8 mouse cellular contexts compared by ENCODE assay signal in genomic region chr8:83443052-83443400, GRCm38 (mm10). TPM values are rescaled to one million over a fixed set of nuclear protein-coding genes. Genes with fewer than 3 reads are reported as not detected.
DNase-seq lines count a peak whose midpoint lies in the region; ATAC-seq lines count a peak whose summit lies in the region.

No protein-coding gene starts in this region.

- H3K9me3 ChIP-seq in forebrain, embryonic 14.5 days (replicated peaks; ENCODE audit: control insufficient read depth, low read length), result no peaks in the 10 kb centered on the region
- no peaks in the 10 kb centered on the region for H3K9me3 ChIP-seq in liver, embryonic 12.5 days (replicated peaks)

- H3K27ac ChIP-seq in forebrain, embryonic 14.5 days (ENCODE audit: low read depth, low read length), result peak overlapping the region; percentile 93
- peak overlapping the region; percentile 96; the same call in 1 of the 2 replicates for H3K27ac ChIP-seq in liver, embryonic 12.5 days

- peaks cover under 1% of the 10 kb centered on the region; the same call in 1 of the 2 replicates for H3K36me3 ChIP-seq in forebrain, embryonic 14.5 days (ENCODE audit: control insufficient read depth, insufficient read depth, low read length)
- peaks cover 10% of the 10 kb centered on the region for H3K36me3 ChIP-seq in liver, embryonic 12.5 days

- peak overlapping the region; percentile 60 for H3K4me2 ChIP-seq in forebrain, embryonic 14.5 days (ENCODE audit: low read length)
- peak overlapping the region; percentile 84 for H3K4me2 ChIP-seq in liver, embryonic 12.5 days

- WGBS in forebrain, embryonic 14.5 days, result 27% methylated on average over 5 of the region's 5 CpGs
- 39% methylated on average over 5 of the region's 5 CpGs for WGBS in liver, embryonic 12.5 days (ENCODE audit: insufficient replicate concordance)

- DNase-seq in frontal cortex, postnatal 25 days (ENCODE audit: low spot score in 2 of 2), result no peak
- DNase-seq in A20 (ENCODE audit: low read depth, low spot score), result peak; percentile 6
- DNase-seq in forebrain, embryonic 14.5 days (ENCODE audit: low spot score), result no peak
- no peak for DNase-seq in spleen, postnatal 10 days (ENCODE audit: low spot score in 2 of 2)
- DNase-seq in embryo, embryonic 9.5 days (ENCODE audit: extremely low spot score), result no peak

- H3K27me3 ChIP-seq in forebrain, embryonic 14.5 days (replicated peaks; ENCODE audit: control insufficient read depth, insufficient read depth, low read length), result no peaks in the 10 kb centered on the region
- H3K27me3 ChIP-seq in liver, embryonic 12.5 days (replicated peaks), result no peaks in the 10 kb centered on the region

- peaks cover 11% of the 10 kb centered on the region for H3K4me1 ChIP-seq in forebrain, embryonic 14.5 days (ENCODE audit: control insufficient read depth, insufficient read depth, low read length)
- H3K4me1 ChIP-seq in liver, embryonic 12.5 days, result peaks cover 35% of the 10 kb centered on the region

- peak; percentile 14; the same call in 1 of the 2 replicates for ATAC-seq in frontal cortex, adult (ENCODE audit: low TSS enrichment)
- ATAC-seq in forebrain, embryonic 14.5 days, result no peak
- no peak for ATAC-seq in liver, embryonic 12.5 days
- ATAC-seq in erythroid progenitor cell, adult 5-6 weeks (replicated peaks; ENCODE audit: low FRiP score, poor library complexity, severe bottlenecking), result no peak

- H3K4me3 ChIP-seq in forebrain, embryonic 14.5 days (ENCODE audit: low read depth, low read length), result peak overlapping the region; percentile 84
- H3K4me3 ChIP-seq in liver, embryonic 12.5 days, result peak overlapping the region; percentile 94

- H3K9ac ChIP-seq in forebrain, embryonic 14.5 days (ENCODE audit: low read length), result peak overlapping the region; percentile 68
- 0 out of 2 replicates have a peak overlapping the region, but pooled peaks have one; percentile 52 for H3K9ac ChIP-seq in liver, embryonic 12.5 days

RNA-seq across cellular contexts. Expression of gene Scoc, which starts 15.2 kb away (rescaled TPM):
- polyA plus RNA-seq in forebrain, embryonic 14.5 days (2014; fragmentation: Nextera tagmentation; extraction: Ambion mirVana), result 232 and 263 TPM in 2 replicates
- 78.8 and 84.8 TPM in 2 replicates for polyA plus RNA-seq in liver, embryonic 12.5 days (2016; fragmentation: Nextera tagmentation; extraction: Ambion mirVana)
- total RNA-seq in erythroid progenitor cell, adult 5-6 weeks (2015; ENCODE audit: low replicate concordance), result 136 and 184 TPM in 2 replicates
- 126 and 141 TPM in 2 replicates for total RNA-seq in erythroid progenitor cell, adult 5-6 weeks (2017; ENCODE audit: low replicate concordance)

RNA-seq across cellular contexts. Expression of gene Clgn, which starts 53.4 kb away (rescaled TPM):
- 5.0 and 5.1 TPM in 2 replicates for polyA plus RNA-seq in forebrain, embryonic 14.5 days (2014; fragmentation: Nextera tagmentation; extraction: Ambion mirVana)
- polyA plus RNA-seq in liver, embryonic 12.5 days (2016; fragmentation: Nextera tagmentation; extraction: Ambion mirVana), result 0.36 and 0.51 TPM in 2 replicates
- total RNA-seq in erythroid progenitor cell, adult 5-6 weeks (2015; ENCODE audit: low replicate concordance), result 5.8 and 8.0 TPM in 2 replicates
- 4.9 and 10.9 TPM in 2 replicates for total RNA-seq in erythroid progenitor cell, adult 5-6 weeks (2017; ENCODE audit: low replicate concordance)
